Mouse (Mus musculus) megakaryocyte-erythroid progenitor cell, adult 5-6 weeks (primary cell): ENCODE measurements around the gene Ap1s2. TPM values are rescaled to one million over a fixed set of nuclear protein-coding genes. Genes with fewer than 3 reads are reported as not detected.

Experiments
- ATAC-seq: replicated peaks from 2 replicates; pipeline ENCODE4 v1.8.0; 2016; ENCODE audit warnings: mild to moderate bottlenecking, inconsistent platforms; ENCODE audit not compliant: severe bottlenecking, poor library complexity, low FRiP score, low TSS enrichment
- total RNA-seq, 2 experiments: library from RNA; stranded (forward) in 1 of 2; stranded (reverse) in 1 of 2; fragments of 200-1000, 215-1000 nt in 1 of 2; fragments of >200 nt in 1 of 2; fragmentation: Nextera tagmentation in 1 of 2; gene quantifications; 2 replicates each; pipeline ENCODE4 v1.2.3; 2014 to 2017

The Ap1s2 gene
- total RNA-seq, 2 experiments from 2014 or later: 1.4 to 5.4 TPM

DNA sequence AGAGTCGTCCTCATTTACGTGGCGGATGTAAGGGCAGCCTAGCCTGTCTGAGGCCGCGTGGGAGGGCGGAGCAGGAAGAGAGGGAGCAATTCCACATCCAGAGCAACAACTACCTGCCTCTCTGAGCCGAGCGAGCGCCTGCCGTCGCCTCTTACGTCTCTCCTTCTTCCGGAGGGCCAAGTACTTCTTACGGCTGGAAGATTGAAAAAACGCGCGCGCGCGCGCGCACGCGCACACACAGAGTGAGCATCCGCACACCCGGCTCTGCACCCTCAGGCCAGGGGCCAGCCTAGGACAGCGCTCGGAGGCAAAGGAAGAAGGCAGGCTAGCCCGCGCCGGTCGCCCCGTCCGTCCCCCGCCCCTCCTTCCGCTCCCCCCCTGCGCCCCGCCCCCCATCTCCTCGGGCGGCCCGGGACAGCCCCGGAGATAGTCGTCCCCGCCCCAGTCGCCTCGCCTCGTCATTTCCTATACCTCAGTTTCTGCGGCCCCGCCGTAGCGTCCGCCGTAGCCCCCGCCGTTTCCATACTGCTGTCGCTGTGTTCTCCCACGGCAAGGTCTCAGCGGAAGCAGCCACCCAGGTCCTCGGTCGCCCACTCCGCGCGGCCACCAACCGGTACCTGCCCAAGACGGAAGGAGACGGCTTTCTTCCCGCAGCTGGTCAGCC lies 49.1 kb downstream of the Ap1s2 start:
- ATAC-seq: peak; percentile 86

DNA sequence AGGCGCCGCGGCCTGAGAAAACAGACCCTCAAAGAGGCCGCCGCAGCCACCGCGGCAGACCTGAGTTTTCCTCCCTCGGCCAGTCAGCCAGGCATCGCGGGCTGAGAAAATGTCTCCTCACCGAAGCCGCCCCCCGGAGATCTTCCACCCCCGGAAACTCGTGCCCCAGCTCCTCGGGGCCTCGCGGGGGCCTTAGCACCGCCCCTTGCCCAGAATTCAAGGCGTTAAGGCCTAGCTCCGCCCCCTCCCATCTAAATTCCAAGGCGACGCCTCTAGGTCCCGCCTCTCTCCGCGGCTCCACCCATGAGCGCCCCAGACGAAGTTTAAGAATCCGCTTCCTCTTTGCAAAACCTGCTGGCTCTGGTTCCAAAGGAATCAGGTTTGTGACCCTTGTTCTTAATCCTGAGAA lies 49.7 kb downstream of the Ap1s2 start, which contains the start of gene Zrsr2:
Gene Zrsr2 (minus strand): TSS at position 195 of the 409 bp plus-strand sequence.
- peak; percentile 96 for ATAC-seq

DNA sequence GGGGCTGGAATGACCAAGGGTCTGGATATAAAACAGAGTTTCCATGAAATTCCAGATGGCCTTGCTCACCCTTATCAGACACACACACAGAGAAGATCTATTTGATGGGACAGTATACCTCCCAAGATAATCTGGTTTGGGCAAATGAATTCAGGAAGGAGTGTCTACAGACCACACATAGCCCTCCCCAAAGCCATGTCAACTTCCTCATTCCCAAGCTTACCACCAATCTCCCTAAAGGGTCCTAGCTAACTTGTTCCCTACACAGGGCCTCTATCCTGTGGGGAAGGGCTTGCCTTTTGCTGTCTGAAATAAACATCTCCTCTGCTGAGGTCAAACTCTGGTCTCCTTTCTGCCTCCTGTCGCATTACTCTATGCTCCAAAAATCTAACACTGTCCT lies 72.3 kb downstream of the Ap1s2 start:
- ATAC-seq: no peak

DNA sequence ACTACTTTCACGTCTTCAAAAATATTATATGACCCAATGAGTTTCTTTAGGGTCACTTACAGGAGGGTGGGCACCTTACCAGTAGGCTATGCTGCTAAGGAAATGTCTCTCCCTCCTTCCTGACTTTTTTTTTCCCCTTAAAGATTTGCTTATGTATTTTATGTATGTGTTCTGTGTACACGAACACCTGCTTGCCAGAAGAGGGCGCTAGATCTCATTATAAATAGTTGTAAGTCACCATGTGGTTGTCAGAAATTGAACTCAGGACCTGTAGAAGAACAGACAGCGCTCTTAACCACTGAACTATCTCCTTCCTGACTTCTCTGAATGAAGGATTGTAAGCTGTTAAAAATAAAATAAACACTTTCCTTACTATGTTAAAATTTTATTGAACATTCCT lies 72.7 kb downstream of the Ap1s2 start:
- ATAC-seq: 0 out of 2 replicates have a peak, but pooled peaks have one; percentile 63

GRCm38 (mm10) chrX:163982129-163982528 lies 73.3 kb downstream of the Ap1s2 start:
- ATAC-seq: no peak

Other genes with a start within 250 kb of the Ap1s2 start
- gene Rnf138rt1, start 147.7 kb upstream of the Ap1s2 start, total RNA-seq (2014; fragmentation: Nextera tagmentation): not detected in 2 replicates
- gene Rnf138rt1, start 147.7 kb upstream of the Ap1s2 start, total RNA-seq (2017): not detected in 2 replicates
- gene Zrsr2, start 49.6 kb downstream of the Ap1s2 start, total RNA-seq (2014; fragmentation: Nextera tagmentation): 29.5 and 31.6 TPM in 2 replicates
- 63.0 and 91.8 TPM in 2 replicates for gene Zrsr2, start 49.6 kb downstream of the Ap1s2 start, total RNA-seq (2017)
- gene Car5b, start 119.0 kb downstream of the Ap1s2 start, total RNA-seq (2014; fragmentation: Nextera tagmentation): 0.17 TPM in 1 of 2 replicates, not detected in the other
- gene Car5b, start 119.0 kb downstream of the Ap1s2 start, total RNA-seq (2017): 0.47 and 1.4 TPM in 2 replicates
- 14.0 and 21.3 TPM in 2 replicates for gene Siah1b, start 167.5 kb downstream of the Ap1s2 start, total RNA-seq (2014; fragmentation: Nextera tagmentation)
- 11.4 and 19.9 TPM in 2 replicates for gene Siah1b, start 167.5 kb downstream of the Ap1s2 start, total RNA-seq (2017)
- gene Cltrn, start 179.8 kb downstream of the Ap1s2 start, total RNA-seq (2014; fragmentation: Nextera tagmentation): not detected in 2 replicates
- not detected in 2 replicates for gene Cltrn, start 179.8 kb downstream of the Ap1s2 start, total RNA-seq (2017)
- not detected in 2 replicates for gene Ace2, start 230.3 kb downstream of the Ap1s2 start, total RNA-seq (2014; fragmentation: Nextera tagmentation)
- gene Ace2, start 230.3 kb downstream of the Ap1s2 start, total RNA-seq (2017): not detected in 2 replicates